Mouse (Mus musculus) bone marrow macrophage, adult 2 months (primary cell): ENCODE results near the gene Aldh1a2.

Experiments used
- CTCF ChIP-seq: IDR thresholded peaks from 2 replicates; pipeline ENCODE4 v1.5.1; 2012; ENCODE audit warnings: low read depth, mild to moderate bottlenecking, low read length, moderate library complexity
- POLR2A ChIP-seq: IDR thresholded peaks from 2 replicates; pipeline ENCODE4 v1.6.1; 2012; ENCODE audit warnings: mild to moderate bottlenecking, low read depth, low read length, borderline replicate concordance

- TF ChIP-seq CTCF (no peak), POLR2A (no peak)
These were observed 63.2 kb downstream of the Aldh1a2 start for GRCm38 (mm10) chr9:71278741-71279140.
